Mouse (Mus musculus) gastrocnemius, postnatal 25 days (tissue): ENCODE measurements around the gene Tctn3. TPM values are rescaled to one million over a fixed set of nuclear protein-coding genes. Genes with fewer than 3 reads are reported as not detected.
"Not testable (repeated sequence)": the region's sequence is repeated elsewhere in the genome, so short reads cannot be mapped to it uniquely, and the experiment has no call there.

ENCODE experiments used
- DNase-seq: peaks from one replicate; pipeline ENCODE4 v3.0.0; 2022
- total RNA-seq, 2 experiments: library from RNA; stranded (reverse); gene quantifications; 1 replicate in 1 of 2; 2 replicates in 1 of 2; pipeline ENCODE4 v1.2.3; 2021

Gene Tctn3
- total RNA-seq, 2 experiments from 2014 or later: 1.4 to 2.2 TPM

GRCm38 (mm10) chr19:40625935-40626334, 13.9 kb upstream of the Tctn3 start:
- DNase-seq: no peak

DNA sequence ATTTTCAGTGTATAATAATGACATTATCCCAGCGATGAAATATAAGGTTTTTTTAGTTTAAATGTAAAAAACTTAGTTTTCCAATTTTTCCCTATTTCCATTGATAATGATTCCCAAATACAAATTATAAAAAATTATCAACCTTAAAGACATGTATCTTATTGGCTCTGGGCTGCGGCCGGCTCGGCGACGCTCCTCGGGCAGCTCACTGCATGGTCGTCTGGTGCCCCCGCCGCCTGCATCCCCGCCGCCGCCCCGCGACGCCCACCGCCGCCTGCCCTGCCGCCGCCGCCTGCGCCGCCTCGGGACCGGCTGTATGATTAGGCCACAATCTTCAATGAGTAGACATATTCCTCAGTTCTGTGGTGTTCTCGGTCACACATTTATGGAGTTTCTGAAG, 9.6 kb upstream of the Tctn3 start:
- not testable (repeated sequence) for DNase-seq

- DNase-seq: no peak
These were observed 4.0 kb upstream of the Tctn3 start for GRCm38 (mm10) chr19:40616021-40616420.

DNA sequence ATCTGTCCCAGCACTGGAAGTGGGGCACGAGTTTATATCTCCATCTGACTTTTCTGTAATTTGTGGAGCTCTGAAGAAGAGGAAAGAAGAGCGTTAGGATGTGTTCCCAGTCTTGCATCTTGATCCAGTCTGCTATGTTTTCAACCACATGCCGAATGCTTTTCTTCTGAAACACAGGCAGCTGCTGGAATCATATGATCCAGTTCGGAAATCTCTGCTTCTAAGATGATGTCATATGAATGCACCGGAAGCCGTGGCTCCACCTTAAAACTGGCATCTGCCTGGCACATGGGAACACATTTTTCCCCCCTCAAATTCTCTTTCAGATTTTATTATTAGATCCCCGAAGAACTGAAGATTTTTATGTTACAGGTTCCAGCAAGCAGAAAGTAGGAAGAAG, 2.8 kb upstream of the Tctn3 start:
- no peak for DNase-seq

DNA sequence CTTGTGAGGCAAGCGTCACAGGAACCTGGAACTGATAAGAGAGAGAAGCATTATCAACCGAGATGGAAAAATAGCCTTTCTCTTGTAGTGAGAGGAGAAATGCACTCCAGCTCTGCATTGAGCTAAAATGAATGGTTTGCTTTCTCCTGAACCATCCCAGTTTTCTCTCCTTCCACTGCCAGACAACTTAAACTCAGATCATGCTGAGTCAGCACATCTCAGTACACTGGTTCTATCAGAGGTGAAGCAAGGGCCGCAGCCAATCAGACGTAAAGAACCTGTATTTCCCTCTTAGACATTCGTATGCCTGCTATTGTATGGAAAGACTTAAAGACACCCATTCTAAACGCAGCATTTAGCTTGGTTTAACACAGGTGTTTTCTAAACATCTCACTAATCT, 4.4 kb downstream of the Tctn3 start:
- no peak for DNase-seq

- no peak for DNase-seq
These were observed 6.8 kb downstream of the Tctn3 start for GRCm38 (mm10) chr19:40605189-40605588.

GRCm38 (mm10) chr19:40601870-40602269, 10.2 kb downstream of the Tctn3 start:
- DNase-seq: no peak

DNA sequence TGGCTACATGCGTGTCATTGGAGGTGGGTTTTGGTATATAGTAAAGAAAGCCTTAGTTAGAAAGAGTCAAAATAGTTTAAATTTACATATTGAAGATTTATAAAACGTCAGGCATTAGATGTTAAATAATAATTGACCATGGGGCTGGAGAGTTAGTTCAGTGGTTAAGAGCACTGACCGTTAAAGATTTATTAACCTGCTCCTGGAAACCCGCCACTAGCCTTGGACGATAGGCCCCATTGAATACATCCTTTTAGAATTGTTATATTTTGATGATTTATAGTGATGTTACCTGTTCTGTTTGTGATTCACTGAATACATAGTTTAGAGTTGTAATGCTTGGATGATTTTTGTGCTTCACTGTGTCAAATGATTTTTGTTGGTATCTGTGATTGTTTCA, 11.2 kb downstream of the Tctn3 start:
- not testable (repeated sequence) for DNase-seq

GRCm38 (mm10) chr19:40595831-40596230, 16.2 kb downstream of the Tctn3 start:
- DNase-seq: no peak

DNA sequence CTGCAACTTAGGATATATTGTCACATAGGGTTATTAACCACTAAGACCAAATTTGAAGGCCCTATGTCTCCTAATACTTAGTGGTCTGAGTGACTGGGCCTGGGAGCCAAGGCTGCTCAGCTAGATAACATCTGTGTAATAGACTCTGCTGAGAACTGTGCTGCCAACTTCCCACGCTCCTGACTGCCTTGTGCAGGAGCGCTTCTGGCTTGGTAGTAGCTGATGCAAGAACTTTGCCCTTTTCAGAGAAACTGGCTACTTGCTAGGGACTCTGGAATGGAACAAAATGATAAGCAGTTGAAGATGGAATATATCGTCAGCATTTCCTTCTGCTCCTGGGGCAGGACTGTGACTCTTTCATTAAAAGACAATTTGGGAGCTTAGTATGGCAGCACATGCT, 16.8 kb downstream of the Tctn3 start:
- DNase-seq: no peak

- no peak for DNase-seq
These were observed 22.5 kb downstream of the Tctn3 start for GRCm38 (mm10) chr19:40589530-40589880.

- peak; percentile 73 for DNase-seq
These were observed 23.0 kb downstream of the Tctn3 start for GRCm38 (mm10) chr19:40588847-40589529.

DNA sequence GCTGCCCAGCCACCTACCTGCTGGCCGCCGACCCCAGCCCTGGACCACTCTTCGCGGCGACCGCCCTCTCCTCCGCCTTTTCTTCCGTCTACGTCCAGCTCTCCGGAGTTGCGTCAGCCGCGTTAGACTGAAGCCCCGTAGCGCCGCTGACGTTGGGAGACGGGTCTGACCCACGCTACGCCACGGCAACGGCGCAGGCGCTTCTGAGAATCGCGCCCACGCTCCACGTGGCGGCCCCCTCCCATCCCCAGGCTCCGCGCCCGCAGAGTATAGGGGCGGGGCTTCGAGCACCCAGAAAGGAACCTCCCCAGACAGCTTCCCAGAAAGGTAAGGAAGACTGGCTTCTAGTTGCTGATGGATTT, 23.8 kb downstream of the Tctn3 start, which contains the start of gene Aldh18a1:
Gene Aldh18a1, minus strand, starts transcription at position 171 of the 362 bp plus-strand sequence.
- peak; percentile 89 for DNase-seq

GRCm38 (mm10) chr19:40587491-40588292, 24.3 kb downstream of the Tctn3 start:
- DNase-seq: no peak

GRCm38 (mm10) chr19:40586908-40587307, 25.1 kb downstream of the Tctn3 start:
- no peak for DNase-seq

GRCm38 (mm10) chr19:40581662-40582061, 30.4 kb downstream of the Tctn3 start:
- DNase-seq: no peak

GRCm38 (mm10) chr19:40580902-40581301, 31.1 kb downstream of the Tctn3 start:
- no peak for DNase-seq

DNA sequence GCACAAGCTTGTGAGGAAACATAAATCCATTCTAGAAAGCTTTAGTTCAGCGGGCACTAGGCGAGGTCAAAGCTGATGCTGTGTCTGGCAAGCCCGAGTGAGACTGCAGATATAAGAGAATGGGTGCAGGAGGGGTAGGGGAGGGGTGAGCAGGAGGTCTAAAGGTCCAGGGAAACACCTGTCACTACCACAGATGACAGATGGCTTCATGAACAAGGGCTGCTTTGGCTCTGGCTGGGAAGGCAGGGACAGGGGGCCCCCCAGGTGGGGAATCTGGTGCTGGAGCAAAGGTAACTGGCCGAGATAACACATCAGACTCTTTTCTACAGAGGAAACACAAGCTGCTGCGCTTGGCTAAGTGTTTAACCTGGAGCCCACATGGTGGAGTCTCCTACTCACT, 36.6 kb downstream of the Tctn3 start:
- DNase-seq: no peak

- no peak for DNase-seq
These were observed 41.3 kb downstream of the Tctn3 start for GRCm38 (mm10) chr19:40570726-40571125.

DNA sequence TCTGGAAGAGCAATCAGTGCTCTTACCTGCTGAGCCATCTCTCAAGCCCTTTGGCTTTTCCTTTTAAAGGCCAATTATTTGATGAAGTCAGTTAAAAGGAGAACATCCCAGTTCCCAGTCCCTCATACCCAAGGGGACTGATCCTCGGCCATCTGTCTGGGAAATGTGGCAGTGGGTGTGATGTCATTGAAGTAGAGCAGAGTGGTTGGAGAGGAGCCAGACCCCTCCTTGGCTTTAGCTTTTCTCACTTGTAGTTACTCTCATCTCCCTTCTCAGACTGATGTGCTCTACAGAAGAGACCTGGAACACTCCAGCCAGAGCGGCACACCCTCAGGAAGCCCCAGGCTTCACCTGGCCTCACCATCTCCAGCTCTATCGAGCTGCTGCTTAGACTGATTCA, 44.4 kb downstream of the Tctn3 start:
- no peak for DNase-seq

DNA sequence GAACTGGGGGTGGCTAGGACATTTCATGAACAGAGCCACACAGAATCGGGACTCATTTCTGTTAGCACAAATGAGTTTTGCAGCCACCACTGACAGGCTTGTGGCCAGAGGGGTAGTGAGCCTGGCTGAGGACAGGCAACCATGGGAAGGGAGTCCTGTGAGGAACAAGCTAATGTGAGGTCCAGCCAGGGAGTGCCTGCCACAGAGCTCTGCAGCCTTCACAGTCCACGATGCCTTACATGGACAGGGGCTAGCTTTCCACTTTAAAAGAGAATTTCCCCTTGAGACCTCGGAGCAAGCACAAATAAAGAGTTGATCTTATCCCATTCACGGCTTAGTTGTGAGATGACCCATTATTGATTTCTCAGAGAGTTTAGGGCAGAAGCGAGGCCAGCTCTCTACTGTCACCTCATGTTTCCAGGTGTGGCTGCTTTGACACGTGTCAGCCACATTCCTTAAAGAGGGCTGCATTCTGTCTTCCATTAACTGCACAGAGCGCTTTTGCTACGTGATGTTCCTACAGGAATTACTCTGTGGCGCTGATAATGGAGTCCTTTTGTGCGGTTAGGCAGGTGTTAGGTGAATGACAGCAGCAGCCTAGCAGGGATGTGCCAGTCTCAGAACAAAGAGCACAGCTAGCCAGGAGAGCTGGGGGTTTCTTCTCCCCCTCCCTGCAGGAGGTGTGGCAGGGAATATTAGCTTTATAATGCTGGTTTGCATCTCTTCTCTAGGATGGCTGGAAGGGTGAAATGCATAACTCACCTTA, 48.0 kb downstream of the Tctn3 start:
- no peak for DNase-seq

DNA sequence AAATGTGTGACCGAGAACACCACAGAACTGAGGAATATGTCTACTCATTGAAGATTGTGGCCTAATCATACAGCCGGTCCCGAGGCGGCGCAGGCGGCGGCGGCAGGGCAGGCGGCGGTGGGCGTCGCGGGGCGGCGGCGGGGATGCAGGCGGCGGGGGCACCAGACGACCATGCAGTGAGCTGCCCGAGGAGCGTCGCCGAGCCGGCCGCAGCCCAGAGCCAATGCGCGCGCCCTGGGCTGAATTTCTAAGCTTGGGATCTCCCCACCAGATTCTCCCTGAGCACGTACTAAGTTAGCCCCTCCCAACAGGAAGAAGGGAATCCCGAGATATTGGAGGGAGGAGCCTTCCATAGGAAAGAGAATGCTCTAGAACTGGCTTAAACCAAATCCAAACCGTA, 50.5 kb downstream of the Tctn3 start:
- DNase-seq: not testable (repeated sequence)

- DNase-seq: no peak
These were observed 56.0 kb downstream of the Tctn3 start for GRCm38 (mm10) chr19:40556029-40556428.
